Mouse (Mus musculus): ENCODE data around the gene Dnase2a.

The Dnase2a gene

DNA sequence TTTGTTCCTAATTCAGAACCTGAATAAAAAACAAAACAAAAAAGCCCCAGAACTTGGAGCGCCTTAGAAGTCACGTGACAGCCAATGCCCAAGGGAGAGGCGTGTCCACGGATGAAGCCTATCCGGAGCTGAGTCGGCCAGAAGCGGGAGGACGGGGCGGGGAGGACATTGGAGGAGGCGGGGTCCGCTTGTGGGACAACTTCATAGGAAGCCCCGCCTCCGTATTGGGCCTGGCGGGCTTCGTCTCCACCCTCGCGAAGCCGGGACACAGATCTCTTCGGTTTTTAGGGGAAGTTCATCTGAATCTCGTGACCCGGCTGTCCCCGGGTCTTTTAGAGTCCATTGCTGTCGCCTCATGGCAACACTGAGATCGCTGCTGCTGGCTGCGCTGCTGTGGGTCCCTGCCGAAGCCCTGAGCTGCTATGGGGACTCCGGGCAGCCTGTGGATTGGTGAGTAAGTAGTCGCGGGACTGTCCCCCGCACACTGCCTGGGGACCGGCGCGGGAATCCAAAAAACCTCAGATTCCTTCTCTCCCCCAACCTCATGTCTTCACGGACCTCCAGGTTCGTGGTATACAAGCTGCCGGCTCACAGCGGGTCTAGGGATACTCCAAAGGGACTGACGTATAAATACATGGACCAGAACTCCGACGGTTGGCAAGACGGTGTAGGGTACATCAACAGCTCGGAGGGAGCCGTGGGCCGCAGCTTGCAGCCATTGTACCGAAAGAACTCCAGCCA is at the start of gene Dnase2a:
Dnase2a (plus strand) TSS at position 140 of the 741 bp plus-strand sequence.
- in situ Hi-C loops (cut with MboI, MseI) = no loop called here

DNA sequence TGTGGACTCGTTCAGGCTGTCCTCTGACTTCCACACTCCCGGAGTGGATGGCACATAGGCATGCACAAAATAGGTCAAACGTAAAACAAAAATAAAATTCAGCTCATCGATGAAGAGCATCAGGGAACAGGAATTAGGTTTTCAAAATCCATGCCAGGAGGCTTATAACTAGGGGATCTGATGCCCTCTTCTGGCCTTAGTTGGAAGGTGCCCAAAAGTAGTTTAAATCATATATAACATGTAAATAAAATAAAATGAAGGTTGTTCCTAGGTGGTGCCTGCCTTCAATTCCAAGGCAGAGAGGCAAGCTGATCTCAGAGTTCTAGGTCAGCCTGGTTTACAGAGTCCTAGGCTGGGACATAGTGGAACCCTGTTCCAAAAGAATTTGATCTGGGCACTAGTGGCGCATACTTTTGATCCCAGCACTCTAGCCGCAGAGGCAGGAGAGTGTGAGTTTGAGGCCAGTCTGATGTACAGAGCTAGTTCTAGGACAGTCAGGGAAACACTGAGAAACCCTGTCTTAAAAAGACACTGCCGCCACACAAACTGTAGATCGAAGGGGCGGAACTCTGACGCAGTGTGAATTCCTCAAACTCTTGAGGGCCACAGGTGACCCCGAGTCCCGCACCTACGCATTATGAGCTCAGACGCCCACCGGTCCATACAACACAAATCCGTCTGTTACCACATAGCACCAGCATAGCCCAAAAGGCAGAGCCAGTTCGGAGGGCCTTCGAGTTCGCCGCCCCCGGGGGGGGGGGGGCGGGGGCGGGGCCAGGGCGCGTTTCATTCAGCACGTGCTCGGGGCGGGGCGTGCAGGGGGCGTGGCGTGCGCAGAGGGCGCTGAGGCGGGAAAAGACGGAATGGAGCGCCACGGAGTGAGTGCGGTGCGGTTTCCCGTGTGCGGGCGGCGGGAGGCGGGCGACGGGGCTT is 36.7 kb upstream of the Dnase2a start, which contains the start of gene Syce2:
Syce2 (plus strand) TSS at position 736 of the 933 bp plus-strand sequence.
- in situ Hi-C loops (cut with MboI, MseI) = no loop called here

DNA sequence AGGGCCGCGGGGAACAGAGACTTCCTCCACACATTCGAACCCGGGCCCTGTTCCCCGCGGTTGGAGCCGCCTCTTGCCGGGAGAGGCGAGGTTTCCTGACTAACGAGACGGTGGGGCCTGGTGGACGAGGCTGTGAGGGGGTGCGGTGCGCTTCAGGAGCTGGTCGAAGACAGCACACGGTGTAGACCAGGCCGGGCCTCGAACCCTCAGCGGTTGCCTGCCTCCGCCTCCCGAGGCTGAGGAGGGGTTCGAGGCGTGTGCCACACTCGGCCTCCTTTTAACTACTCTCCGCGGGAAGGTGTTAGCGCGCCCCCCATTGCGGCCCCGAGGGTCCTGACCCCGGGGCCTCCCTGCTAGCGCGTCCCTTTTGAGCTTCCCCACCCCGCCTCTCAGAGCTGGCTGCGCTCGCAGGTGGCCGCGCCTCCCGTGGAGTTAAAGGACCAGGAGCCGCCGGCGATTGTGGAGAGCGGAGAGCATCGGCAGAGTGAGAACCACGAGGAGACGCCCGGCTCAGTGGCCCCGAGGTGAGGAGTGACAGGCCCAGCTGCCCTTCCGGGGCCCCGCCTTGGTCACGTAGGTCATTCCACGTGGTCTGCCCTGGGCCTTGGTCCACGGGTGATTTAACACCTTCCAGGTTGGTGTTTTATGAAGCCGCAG is 35.9 kb upstream of the Dnase2a start:
- in situ Hi-C loops (cut with MboI, MseI) = no loop called here

DNA sequence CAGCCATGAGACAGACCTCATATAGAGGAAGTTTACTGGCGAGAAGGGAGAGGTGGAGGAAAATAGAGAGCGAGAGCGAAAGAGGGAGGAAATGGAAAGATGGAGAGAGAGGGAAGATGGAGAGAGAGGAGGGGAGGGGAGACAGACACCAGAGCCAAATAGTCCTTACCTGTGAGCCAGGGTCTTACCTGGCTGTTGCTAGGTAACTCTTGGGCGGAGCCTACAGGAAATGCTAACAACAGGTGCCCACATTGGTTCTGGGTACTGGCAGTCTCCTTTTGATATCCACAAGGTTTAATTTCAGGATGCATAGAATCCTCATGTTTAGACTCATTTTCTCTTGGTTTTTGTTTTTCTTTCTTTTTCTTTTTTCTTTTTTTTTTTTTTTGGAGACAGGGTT is 35.3 kb upstream of the Dnase2a start:
- in situ Hi-C loops (cut with MboI, MseI) = no loop called here

DNA sequence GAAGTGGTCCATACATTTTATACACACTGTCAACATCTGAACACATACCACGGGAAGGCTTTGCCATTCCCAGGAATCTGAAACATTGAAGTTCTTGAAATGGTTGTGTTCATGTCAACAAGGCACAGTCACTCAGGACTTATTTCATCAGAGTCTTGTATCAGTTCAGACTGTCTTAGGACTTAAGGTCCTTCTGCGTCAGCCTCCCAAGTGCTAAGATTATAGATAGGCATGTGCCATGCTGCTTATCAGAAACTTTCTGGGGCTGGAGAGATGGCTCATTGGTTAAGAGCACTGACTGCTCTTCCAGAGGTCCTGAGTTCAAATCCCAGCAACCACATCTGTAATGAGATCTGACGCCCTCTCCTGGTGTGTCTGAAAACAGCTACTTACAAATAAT is 34.0 kb upstream of the Dnase2a start:
- in situ Hi-C loops (cut with MboI, MseI) = no loop called here

DNA sequence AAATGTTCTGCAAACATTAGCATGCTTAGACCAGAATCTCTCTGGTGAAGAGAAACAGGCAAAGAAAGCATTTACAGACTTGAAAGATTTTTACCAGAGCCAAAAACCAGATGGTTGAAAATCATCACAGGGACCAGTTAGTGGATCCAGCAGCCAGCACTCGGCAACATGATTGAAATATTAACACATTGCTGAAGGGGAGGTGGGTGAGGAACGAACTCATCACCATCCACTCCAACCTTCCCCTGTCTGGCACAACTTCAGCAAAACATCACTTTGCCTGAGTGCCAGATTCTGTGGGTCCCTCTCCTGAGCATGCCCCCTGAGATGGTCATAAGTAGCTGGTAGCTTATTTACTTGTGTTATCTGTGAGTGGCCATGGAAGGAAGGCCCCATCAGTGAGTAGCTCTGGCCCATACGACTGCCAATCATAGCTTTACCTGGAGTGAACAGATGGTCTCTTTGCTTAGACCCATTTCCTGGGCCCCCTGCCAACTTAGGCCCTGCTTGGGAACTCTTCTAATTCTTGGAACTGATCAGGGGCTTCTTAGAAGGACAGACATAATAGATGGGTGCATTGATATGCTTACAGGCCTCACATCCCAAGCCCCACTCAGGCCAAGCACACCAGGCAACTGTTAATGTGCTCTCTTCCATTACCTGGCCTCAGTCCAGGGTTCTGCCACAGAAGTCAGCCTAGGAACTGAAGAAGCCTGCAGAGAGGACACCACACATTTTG is 30.9 kb upstream of the Dnase2a start:
- in situ Hi-C loops (cut with MboI, MseI) = no loop called here

DNA sequence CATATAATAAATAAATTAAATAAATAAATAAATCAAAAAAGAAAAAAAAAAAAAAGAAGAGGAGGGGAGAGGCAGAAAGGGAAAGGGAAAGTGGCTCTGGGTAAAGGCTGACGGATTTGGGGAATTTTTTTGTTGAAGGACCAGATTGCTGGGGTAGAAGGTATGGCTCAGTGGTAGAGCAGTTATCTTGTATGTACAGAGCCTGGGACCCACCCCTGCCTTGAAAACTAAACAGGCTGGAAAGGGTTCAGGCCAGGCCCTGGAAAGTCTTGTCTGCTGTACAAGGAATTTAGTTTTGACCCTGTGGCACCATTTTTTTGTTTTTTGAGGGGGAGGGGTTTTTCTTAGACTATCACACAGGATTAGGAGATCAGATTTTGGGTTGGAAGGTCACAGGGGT is 29.4 kb upstream of the Dnase2a start:
- in situ Hi-C loops (cut with MboI, MseI) = no loop called here

DNA sequence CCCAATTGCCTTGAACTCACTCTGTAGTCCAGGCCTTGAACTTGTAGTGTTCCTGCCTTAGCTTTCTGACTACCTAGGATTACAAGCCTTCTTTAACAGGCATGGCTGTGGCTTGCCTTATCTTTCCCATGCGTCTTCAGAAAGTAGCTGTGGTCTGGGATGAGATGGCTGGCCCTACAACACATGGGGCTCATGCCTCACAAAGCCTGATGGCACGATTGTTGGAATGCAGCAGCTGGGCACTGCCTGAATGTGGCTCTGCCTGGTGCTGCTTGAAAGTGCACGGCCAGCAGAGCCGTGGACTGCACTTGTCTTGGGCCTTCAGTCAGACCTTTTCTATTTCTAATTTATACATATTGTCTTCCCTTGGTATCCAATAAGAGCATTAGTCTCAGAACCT is 23.6 kb upstream of the Dnase2a start:
- in situ Hi-C loops (cut with MboI, MseI) = no loop called here

DNA sequence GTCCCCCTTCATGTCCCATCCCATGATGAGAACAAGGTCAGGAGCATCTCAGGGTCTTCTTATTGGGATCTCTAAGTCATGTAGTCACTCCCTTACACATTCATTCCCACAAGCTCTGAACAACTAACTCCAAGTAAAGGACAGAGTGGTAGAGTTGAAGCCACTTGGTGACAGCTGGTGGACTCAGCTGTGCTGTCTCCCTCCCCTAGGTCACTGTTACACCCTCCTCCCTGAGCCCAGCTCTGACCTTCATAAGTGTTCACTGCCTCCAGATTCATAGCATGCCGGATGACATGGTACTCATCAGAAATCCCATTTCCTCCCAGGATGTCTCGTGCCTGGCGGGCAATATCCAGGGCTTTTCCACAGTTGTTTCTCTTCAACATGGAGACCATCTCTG is 20.1 kb upstream of the Dnase2a start:
- in situ Hi-C loops (cut with MboI, MseI) = no loop called here

DNA sequence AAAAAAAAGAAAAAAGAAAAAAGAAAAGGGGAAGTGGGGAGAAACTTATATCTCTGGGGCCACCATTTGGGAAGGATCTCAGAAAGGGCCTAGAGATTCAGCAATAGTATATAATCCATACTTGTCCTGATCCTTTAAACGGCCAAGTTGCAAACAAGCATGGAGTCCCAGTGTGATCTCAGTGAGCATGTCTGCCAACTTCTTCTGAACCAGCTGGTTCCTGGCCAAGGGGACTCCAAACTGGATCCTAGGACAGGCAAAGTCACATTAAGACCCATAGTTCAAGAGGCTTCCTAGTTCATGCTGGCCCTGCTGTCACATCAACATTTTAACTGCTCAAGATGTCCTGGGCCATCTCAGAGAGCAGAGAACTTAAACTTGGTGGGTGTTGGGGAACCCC is 19.2 kb upstream of the Dnase2a start:
- in situ Hi-C loops (cut with MboI, MseI) = no loop called here

DNA sequence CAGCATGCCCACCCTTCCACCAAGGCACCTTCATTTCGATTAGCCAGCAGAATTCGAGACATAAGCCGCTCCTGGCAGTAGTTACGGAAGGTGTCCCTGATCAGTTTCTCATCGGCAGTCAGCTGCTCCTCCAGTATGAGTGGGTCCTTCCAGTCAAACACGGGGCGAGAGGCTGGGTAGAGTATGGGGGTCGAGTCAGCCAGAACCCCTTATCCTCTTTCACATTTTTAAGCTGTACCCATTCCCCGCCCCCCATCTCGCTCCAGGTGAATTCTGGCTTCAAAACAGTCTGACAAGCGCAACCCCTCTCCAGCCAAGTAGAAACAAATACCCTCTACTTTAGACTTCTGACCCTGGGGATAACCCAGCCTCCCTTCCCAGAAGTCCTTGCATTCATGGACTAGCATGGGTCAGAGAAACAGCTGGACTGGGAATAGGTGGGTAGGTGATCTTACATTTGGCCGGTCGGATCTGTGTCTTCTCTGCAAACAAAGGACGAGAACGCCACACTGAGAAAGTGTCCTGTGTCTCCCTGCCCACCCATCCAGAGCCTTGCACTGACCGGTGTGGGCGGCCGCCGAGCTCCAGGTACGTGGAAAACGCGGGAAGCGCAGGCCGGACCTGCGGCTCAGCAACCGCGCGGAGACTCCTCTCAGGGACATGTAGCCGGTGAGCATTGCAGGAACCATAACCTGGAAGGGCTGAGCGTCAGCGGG is 15.2 kb upstream of the Dnase2a start:
- in situ Hi-C loops (cut with MboI, MseI) = no loop called here

DNA sequence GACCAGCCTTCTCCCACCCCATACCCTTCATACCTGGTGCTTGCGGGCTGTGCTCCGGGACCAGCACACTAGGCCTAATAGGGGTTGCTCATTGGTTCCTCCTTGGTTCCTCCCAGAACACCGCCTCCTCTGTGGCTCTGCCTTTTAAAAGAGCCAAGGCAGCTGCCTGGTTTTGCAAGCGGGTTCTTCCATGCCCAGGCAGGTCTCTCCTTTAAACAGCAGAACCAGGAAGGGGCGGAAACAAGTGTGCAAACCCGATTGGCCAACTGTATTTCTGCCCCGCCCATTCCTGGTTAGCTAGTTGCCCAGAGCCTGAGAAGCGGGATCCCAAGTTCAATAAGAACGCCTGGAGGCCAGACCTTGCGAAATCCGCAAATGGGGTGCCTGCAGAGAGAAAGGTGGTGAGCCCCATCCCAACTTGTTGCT is 14.6 kb upstream of the Dnase2a start, which contains the start of gene Gcdh:
Gcdh (minus strand) TSS at position 213 of the 426 bp plus-strand sequence.
- in situ Hi-C loops (cut with MboI, MseI) = no loop called here

DNA sequence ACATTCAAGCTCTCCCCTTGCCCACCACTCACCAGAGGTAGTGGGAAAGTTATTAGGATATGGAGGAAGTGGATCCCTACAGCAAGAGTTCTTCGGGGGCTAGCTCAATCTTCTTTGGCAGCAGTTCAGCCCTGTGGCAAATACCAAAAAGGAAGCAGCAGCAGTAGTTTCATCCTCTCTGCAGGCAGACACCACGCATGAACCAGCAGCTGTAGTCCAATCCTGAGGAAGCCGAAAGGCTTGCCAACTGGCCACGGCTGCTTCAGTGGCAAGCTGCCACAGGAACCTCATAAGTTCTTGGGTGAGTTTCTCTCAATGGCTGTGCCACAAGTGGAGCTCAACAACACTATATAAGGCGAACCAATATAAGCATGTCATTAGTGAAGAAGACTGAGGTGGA is 12.4 kb upstream of the Dnase2a start:
- in situ Hi-C loops (cut with MboI, MseI) = no loop called here

DNA sequence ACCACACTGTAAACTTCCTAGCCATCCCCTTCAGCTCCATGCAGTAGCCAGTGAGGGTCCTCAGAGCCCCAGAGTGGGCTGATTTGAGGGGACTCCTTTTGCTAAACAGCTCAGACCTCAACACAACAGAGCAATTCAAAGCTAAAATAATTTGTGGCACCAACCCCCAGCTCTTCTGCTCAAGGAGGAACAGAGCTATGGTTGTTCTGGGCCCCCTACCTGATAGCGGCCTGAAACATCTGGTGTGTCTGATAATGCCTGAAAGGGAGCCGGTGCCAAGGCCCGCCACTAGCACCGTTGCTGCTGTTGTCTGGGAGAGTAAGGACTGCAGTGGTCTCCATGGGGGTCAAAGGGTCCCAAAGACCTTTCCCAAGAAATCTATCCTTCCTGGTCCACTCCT is 7.3 kb upstream of the Dnase2a start:
- in situ Hi-C loops (cut with MboI, MseI) = loop anchor here (5.0 kb wide), 1 partner anchor 54 kb away; the partner anchor contains the start of gene Calr

DNA sequence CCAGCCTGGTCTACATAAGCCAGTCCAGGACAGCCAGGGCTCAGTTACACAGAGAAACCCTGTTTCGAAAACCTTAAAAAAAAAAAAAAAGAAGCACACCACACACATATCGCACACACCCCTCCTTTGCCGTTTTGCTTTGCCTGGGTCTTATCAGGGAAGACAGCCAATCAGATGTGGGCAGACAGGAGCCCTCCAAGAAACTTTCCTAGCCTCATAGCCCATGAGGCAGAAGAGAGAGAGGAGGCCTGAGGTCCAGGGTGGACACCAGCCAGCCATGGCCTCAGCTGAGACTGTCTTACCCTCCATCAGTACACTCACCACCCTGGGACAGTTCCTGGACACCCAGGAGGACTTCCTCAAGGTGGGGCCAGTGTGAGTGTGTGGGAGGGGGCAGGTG is 6.6 kb upstream of the Dnase2a start, which contains the start of gene Klf1:
Klf1 (plus strand) TSS at position 177 of the 400 bp plus-strand sequence.
- in situ Hi-C loops (cut with MboI, MseI) = loop anchor here (5.0 kb wide), 1 partner anchor 54 kb away; the partner anchor contains the start of gene Calr

DNA sequence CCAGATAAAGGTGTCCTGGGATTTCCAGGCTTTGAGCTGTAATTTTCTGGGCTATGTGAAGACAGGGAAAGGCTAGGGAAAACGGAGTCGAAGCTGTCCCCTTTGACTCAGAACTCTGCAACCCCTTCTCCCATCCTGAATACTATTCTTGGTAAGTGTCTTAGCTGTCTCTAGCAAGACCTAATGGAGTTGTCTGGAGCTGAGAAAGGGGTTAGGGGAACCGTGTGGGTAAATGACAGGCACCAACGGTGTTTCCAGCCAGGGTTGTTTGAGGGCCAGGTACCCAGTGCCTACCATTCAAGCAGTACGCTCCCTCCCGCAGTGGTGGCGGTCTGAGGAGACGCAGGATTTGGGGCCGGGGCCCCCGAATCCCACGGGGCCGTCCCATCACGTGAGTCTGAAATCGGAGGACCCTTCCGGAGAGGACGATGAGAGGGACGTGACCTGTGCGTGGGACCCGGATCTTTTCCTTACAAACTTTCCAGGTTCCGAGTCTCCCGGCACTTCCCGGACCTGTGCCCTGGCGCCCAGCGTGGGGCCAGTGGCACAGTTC is 5.9 kb upstream of the Dnase2a start:
- in situ Hi-C loops (cut with MboI, MseI) = loop anchor here (5.0 kb wide), 1 partner anchor 55 kb away; the partner anchor contains the start of gene Calr

DNA sequence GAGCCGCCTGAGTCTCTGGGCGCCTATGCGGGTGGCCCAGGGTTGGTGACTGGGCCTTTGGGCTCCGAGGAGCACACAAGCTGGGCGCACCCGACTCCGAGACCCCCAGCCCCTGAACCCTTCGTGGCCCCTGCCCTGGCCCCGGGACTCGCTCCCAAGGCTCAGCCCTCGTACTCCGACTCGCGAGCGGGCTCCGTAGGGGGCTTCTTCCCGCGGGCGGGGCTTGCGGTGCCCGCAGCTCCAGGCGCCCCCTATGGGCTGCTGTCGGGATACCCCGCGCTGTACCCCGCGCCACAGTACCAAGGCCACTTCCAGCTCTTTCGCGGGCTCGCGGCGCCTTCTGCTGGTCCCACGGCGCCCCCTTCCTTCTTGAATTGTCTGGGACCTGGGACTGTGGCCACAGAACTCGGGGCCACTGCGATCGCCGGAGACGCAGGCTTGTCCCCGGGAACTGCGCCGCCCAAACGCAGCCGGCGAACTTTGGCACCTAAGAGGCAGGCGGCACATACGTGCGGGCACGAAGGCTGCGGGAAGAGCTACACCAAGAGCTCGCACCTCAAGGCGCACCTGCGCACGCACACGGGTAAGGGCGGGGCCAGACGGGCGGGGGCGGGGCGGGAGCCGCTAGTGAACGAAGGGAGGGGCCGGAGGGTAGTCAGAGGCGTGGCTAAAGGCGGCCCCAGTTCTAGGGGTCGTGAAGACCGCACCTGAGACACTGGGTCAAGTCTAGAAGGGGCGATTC is 5.3 kb upstream of the Dnase2a start:
- in situ Hi-C loops (cut with MboI, MseI) = loop anchor here (5.0 kb wide), 1 partner anchor 56 kb away; the partner anchor contains the start of gene Calr

DNA sequence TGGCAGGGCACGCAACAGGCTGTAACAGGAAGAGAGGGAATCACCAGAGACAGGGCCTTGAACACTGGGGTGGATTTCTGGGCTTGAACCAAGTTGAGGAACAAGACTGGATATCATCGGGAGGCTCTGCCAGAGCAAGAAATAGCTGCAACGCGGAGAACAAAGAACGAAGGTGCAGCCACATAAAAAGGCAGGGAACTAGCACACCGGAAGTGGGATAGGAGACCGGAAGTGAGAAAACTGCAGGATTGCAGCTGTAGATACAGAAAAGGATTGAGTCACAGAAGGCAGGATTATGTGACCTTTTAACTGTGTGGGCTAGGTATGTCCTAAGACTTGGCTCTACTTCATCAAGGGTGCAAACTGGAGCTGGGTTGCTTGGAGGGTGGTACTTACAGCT is 4.0 kb upstream of the Dnase2a start:
- in situ Hi-C loops (cut with MboI, MseI) = loop anchor here (5.0 kb wide), 1 partner anchor 57 kb away; the partner anchor contains the start of gene Calr

DNA sequence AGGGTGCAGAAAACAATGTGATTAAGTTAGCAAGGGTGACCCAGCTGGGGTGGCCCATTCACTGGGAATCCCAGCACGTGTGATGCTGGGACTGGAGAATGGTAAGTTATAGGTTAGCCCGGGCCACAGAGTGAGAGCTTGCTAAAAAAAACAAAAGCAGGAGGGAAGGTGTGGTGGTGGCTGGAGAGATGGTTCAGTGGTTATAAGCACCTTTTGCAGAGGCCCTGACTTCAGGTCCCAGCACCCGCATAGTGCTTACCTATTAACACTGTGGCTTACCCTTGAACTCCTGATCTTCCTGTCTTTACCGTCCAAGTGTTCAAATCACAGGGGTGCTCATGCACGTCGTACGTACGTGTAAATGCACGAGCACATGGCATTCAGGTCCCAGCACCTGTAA is 1.3 kb upstream of the Dnase2a start:
- in situ Hi-C loops (cut with MboI, MseI) = no loop called here
